Mouse (Mus musculus) liver, embryonic 18 days (tissue): ENCODE measurements around the gene Olfr734. TPM values are rescaled to one million over a fixed set of nuclear protein-coding genes. Genes with fewer than 3 reads are reported as not detected.

Experiments
- polyA plus RNA-seq: library from polyadenylated mRNA; depleted of rRNA; stranded (reverse); fragments of >200 nt; gene quantifications from 2 replicates; pipeline ENCODE4 v1.2.3, GENCODE M21; 2012; rRNA removed

Gene Olfr734
- polyA plus RNA-seq: not detected in 2 replicates

GRCm38 (mm10) chr14:50326661-50327060, at the start of gene Olfr734:
Gene Olfr734 (minus strand): TSS chr14:50326761.

DNA sequence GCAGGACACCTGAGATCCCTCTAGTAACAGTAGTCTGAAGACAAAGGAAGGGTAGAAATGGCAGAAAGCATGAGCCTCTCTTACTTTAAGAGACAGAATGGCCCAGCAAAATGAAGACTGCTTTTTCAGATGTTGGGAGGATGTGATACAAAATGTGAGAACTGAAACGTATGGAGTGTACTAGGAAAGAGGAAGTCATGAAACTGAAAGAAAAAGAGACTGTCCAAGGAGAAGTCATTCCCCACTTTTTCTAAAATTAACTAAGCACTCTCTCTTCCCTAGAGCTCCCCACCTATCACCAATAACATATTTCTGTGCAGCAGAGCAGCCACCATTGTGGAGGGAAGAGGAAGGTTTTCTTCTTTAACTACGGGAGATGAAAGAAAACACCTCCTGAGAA, 31.0 kb upstream of the Olfr734 start, which contains the start of gene Tlr11:
Tlr11 (plus strand) TSS at position 322 of the 400 bp plus-strand sequence.

DNA sequence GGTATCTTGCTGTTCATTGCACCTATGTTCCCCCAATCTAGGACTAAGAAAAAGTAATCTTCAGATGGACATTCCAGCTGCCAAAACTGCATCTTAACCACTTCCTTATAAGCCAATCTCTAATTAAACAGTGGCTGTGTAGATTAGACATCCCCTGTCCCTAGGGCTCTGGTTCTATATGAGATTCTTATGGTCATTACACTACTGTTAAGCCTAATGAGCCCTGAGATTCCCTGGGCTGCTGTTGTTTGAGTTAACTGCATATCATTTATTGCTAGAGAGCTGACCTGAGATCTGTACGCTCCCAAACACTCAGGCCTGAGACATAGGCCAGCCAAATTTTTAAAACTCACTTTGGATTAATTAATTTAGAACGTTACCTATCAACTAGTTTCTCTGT, 22.2 kb upstream of the Olfr734 start, which contains the start of gene Olfr735:
Olfr735 (minus strand) TSS at position 77 of the 400 bp plus-strand sequence.

DNA sequence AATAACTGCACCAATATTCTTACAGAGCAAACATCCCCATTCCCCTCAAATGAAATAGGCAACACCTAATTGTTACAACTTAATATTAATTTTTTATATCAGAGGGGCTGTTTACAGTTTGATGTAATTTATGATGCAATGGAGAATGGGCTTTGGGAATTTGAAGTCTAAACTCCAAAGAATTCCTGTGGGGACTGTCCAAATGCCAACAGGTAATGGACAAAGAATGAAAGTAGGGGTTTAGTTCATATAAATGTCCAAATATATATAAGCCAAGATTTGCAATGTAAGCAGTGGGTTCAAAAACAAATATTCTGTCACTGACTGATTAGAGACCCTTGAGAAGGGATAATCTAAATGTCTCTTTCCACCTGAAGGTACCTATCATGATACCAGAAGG, 25.1 kb downstream of the Olfr734 start, which contains the start of gene Olfr733:
Olfr733 (minus strand) TSS at position 101 of the 400 bp plus-strand sequence.

DNA sequence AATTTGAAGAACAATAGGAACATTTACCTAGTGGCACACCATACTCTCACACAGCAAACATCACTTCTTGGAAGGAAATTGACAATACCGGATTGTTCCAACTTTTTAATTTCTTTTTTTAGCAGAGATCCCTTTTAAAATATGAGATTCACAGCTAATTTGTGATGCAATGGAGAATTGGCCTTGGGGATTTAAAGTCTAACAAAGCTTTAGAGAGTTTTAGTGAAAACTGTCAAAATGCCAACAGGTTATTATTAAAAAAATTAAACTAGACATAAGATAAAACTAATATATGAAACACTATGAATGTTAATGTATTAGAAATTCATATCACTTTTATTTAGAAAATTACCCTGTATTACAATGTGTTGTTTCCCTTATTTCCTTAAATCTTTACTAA, 42.5 kb downstream of the Olfr734 start, which contains the start of gene Olfr732:
Olfr732 (minus strand) TSS at position 101 of the 400 bp plus-strand sequence.

Other genes starting within 250 kb of the Olfr734 start
- not detected in 2 replicates for gene Olfr726, start 235.8 kb downstream of the Olfr734 start, polyA plus RNA-seq
- not detected in 2 replicates for gene Olfr727, start 203.6 kb downstream of the Olfr734 start, polyA plus RNA-seq
- not detected in 2 replicates for gene Olfr728, start 184.1 kb downstream of the Olfr734 start, polyA plus RNA-seq
- not detected in 2 replicates for gene Olfr729, start 173.9 kb downstream of the Olfr734 start, polyA plus RNA-seq
- not detected in 2 replicates for gene Olfr730, start 138.6 kb downstream of the Olfr734 start, polyA plus RNA-seq
- gene Olfr731, start 84.9 kb downstream of the Olfr734 start, polyA plus RNA-seq: not detected in 2 replicates
- gene Olfr732, start 42.6 kb downstream of the Olfr734 start, polyA plus RNA-seq: not detected in 2 replicates
- not detected in 2 replicates for gene Olfr733, start 25.2 kb downstream of the Olfr734 start, polyA plus RNA-seq
- gene Olfr735, start 22.1 kb upstream of the Olfr734 start, polyA plus RNA-seq: 0.02 TPM in 1 of 2 replicates, not detected in the other
- gene Tlr11, start 31.2 kb upstream of the Olfr734 start, polyA plus RNA-seq: 0.26 and 0.31 TPM in 2 replicates
- not detected in 2 replicates for gene Olfr736, start 54.4 kb upstream of the Olfr734 start, polyA plus RNA-seq
- gene Olfr738, start 80.8 kb upstream of the Olfr734 start, polyA plus RNA-seq: not detected in 2 replicates
- gene Olfr739, start 91.9 kb upstream of the Olfr734 start, polyA plus RNA-seq: not detected in 2 replicates
- not detected in 2 replicates for gene Olfr740, start 118.8 kb upstream of the Olfr734 start, polyA plus RNA-seq
- not detected in 2 replicates for gene Olfr741, start 146.0 kb upstream of the Olfr734 start, polyA plus RNA-seq
- gene Olfr742, start 176.8 kb upstream of the Olfr734 start, polyA plus RNA-seq: not detected in 2 replicates
- not detected in 2 replicates for gene Olfr743, start 195.1 kb upstream of the Olfr734 start, polyA plus RNA-seq